Mouse (Mus musculus) MEL (cell line): ENCODE data around the gene Fnip2.

Experiments
- BHLHE40 ChIP-seq: IDR thresholded peaks from 2 replicates; pipeline ENCODE4 v1.6.1; 2012; ENCODE audit warnings: low read depth, mild to moderate bottlenecking, inconsistent platforms, low read length, improper control_type of control experiment, borderline replicate concordance
- CHD2 ChIP-seq: IDR thresholded peaks from 2 replicates; pipeline ENCODE4 v1.6.1; 2011; ENCODE audit warnings: low read length, improper control_type of control experiment
- CTCF ChIP-seq, 3 experiments: IDR thresholded peaks in 2 of 3; conservative IDR thresholded peaks in 1 of 3; 2 replicates each; pipeline ENCODE4 v1.5.1; 2011 to 2012; ENCODE audit warnings: low read length in 3 of 3, low read depth in 2 of 3, mild to moderate bottlenecking in 2 of 3, improper control_type of control experiment in 1 of 3, inconsistent platforms in 1 of 3, mixed read lengths in 1 of 3, moderate library complexity in 1 of 3; ENCODE audit not compliant: control insufficient read depth in 1 of 3, insufficient read depth in 1 of 3, poor library complexity in 1 of 3, severe bottlenecking in 1 of 3
- EP300 ChIP-seq, 2 experiments: IDR thresholded peaks; 2 replicates each; pipeline ENCODE4 v1.6.1; 2011; ENCODE audit warnings: improper control_type of control experiment in 2 of 2, low read length in 2 of 2, low read depth in 1 of 2, mild to moderate bottlenecking in 1 of 2
- ETS1 ChIP-seq: IDR thresholded peaks from 2 replicates; pipeline ENCODE4 v1.6.1; 2012; ENCODE audit warnings: low read depth, mild to moderate bottlenecking, inconsistent platforms, low read length, improper control_type of control experiment, moderate library complexity
- KAT2A ChIP-seq: conservative IDR thresholded peaks from 2 replicates; pipeline ENCODE4 v1.6.1; 2012; ENCODE audit warnings: low read depth, low read length, improper control_type of control experiment, inconsistent platforms
- MAFK ChIP-seq: IDR thresholded peaks from 2 replicates; pipeline ENCODE4 v1.6.1; 2011; ENCODE audit warnings: low read depth, mild to moderate bottlenecking, low read length, improper control_type of control experiment, borderline replicate concordance
- MAX ChIP-seq: IDR thresholded peaks from 2 replicates; pipeline ENCODE4 v1.6.1; 2011; ENCODE audit warnings: low read length, improper control_type of control experiment
- MEF2A ChIP-seq: IDR thresholded peaks from 2 replicates; pipeline ENCODE4 v1.6.1; 2014; ENCODE audit warnings: low read depth, mild to moderate bottlenecking, inconsistent platforms, low read length, improper control_type of control experiment; ENCODE audit not compliant: poor library complexity, insufficient replicate concordance, severe bottlenecking; ENCODE audit errors: extremely low read depth
- MXI1 ChIP-seq: IDR thresholded peaks from 2 replicates; pipeline ENCODE4 v1.6.1; 2011; ENCODE audit warnings: mild to moderate bottlenecking, low read depth, low read length, improper control_type of control experiment
- POLR2A ChIP-seq, 2 experiments: IDR thresholded peaks; 2 replicates each; pipeline ENCODE4 v1.6.1; 2011 to 2012; ENCODE audit warnings: low read length in 2 of 2, mild to moderate bottlenecking in 2 of 2, control low read depth in 1 of 2, improper control_type of control experiment in 1 of 2, low read depth in 1 of 2, moderate library complexity in 1 of 2; ENCODE audit not compliant: control insufficient read depth in 1 of 2, insufficient read depth in 1 of 2, poor library complexity in 1 of 2
- ZC3H11A ChIP-seq: IDR thresholded peaks from 2 replicates; pipeline ENCODE4 v1.6.1; 2012; ENCODE audit warnings: low read depth, mild to moderate bottlenecking, inconsistent platforms, low read length, improper control_type of control experiment
- ZNF384 ChIP-seq: IDR thresholded peaks from 2 replicates; pipeline ENCODE4 v1.6.1; 2012; ENCODE audit warnings: low read depth, mild to moderate bottlenecking, inconsistent platforms, low read length, improper control_type of control experiment

GRCm38 (mm10) chr3:79452696-79453263, 114.8 kb downstream of the Fnip2 start:
- TF ChIP-seq POLR2A (IDR thresholded peaks at IDR 0.05; ENCODE audit: control insufficient read depth in 1 of 2, insufficient read depth in 1 of 2, low read depth in 1 of 2, low read length in 2 of 2, poor library complexity in 1 of 2): no peak
- TF ChIP-seq CTCF (IDR thresholded peaks at IDR 0.05 in 2 of 3, conservative IDR thresholded peaks at IDR 0.05 in 1 of 3; ENCODE audit: control insufficient read depth in 1 of 3, insufficient read depth in 1 of 3, low read depth in 2 of 3, low read length in 3 of 3, poor library complexity in 1 of 3, severe bottlenecking in 1 of 3): no peak
- no peak for TF ChIP-seq MEF2A
- no peak for TF ChIP-seq CHD2
- TF ChIP-seq ZC3H11A: no peak
- TF ChIP-seq ETS1: no peak
- no peak for TF ChIP-seq KAT2A
- TF ChIP-seq MAX: no peak
- no peak for TF ChIP-seq EP300 (IDR thresholded peaks at IDR 0.05; ENCODE audit: low read depth in 1 of 2, low read length in 2 of 2)
- TF ChIP-seq MAFK: no peak
- TF ChIP-seq MXI1: no peak
- no peak for TF ChIP-seq BHLHE40
- no peak for TF ChIP-seq ZNF384
